Mouse (Mus musculus) embryonic facial prominence, embryonic 13.5 days (tissue): ENCODE results near the gene Mettl11b. TPM values are rescaled to one million over a fixed set of nuclear protein-coding genes. Genes with fewer than 3 reads are reported as not detected.

Source experiments
- polyA plus RNA-seq: library from polyadenylated mRNA; unstranded; fragments of >200 nt; fragmentation: Nextera tagmentation; extraction: Ambion mirVana; gene quantifications from 2 replicates; pipeline ENCODE4 v1.2.1, GENCODE M21; 2015

Gene Mettl11b
- polyA plus RNA-seq, 1 experiment from 2014 or later = 0.48 TPM

Other genes with a start within 250 kb of the Mettl11b start
- 57.0 and 60.1 TPM in 2 replicates for gene Kifap3, start 54.4 kb upstream of the Mettl11b start, polyA plus RNA-seq
- gene Scyl3, start 203.9 kb upstream of the Mettl11b start, polyA plus RNA-seq = 18.4 and 20.4 TPM in 2 replicates